Mouse (Mus musculus) C2C12 (cell line): Measurements from ENCODE around the gene Grhl1.

Experiments
- CEBPB ChIP-seq: IDR thresholded peaks from one replicate; pipeline ENCODE4 v1.6.1; 2011; ENCODE audit warnings: low read depth, mild to moderate bottlenecking, control low read depth, moderate library complexity
- CTCF ChIP-seq: IDR thresholded peaks from one replicate; pipeline ENCODE4 v1.5.1; 2011; ENCODE audit not compliant: control insufficient read depth, insufficient read depth, insufficient read length
- FOSL1 ChIP-seq: IDR thresholded peaks from one replicate; pipeline ENCODE4 v1.8.0; 2011; ENCODE audit warnings: mild to moderate bottlenecking, low read length; ENCODE audit not compliant: poor library complexity, insufficient read depth, severe bottlenecking
- MAX ChIP-seq: IDR thresholded peaks from one replicate; pipeline ENCODE4 v1.6.1; 2011; ENCODE audit warnings: mild to moderate bottlenecking, control low read depth
- MYOG ChIP-seq: IDR thresholded peaks from one replicate; pipeline ENCODE4 v1.6.1; 2011; ENCODE audit not compliant: control insufficient read depth, insufficient read length; ENCODE audit errors: extremely low read depth
- USF1 ChIP-seq: IDR thresholded peaks from one replicate; pipeline ENCODE4 v1.6.1; 2011; ENCODE audit warnings: low read depth, mild to moderate bottlenecking, control low read depth, moderate library complexity

- TF ChIP-seq CTCF (no peak), CEBPB (no peak), MYOG (no peak), FOSL1 (no peak), MAX (no peak), USF1 (no peak)
Measured at GRCm38 (mm10) chr12:24584835-24585234, 12.8 kb downstream of the Grhl1 start.
